Mouse (Mus musculus) hindbrain, embryonic 16.5 days (tissue): ENCODE results near the gene Hlx. TPM values are rescaled to one million over a fixed set of nuclear protein-coding genes. Genes with fewer than 3 reads are reported as not detected.

Source experiments
- ATAC-seq: fragments of 200-750 bp; cut with Nextera tagmentation; 2 replicates; pipeline ENCODE4 v1.8.0; 2017; ENCODE audit warnings: moderate TSS enrichment, moderate library complexity
- H3K27ac ChIP-seq: fragments of 300-500 bp; sonication (generic); 2 replicates; pipeline ENCODE4 v1.5.1; 2014; ENCODE audit warnings: low read depth, mild to moderate bottlenecking, control low read depth, low read length, moderate library complexity
- H3K27me3 ChIP-seq: fragments of 300-500 bp; sonication (generic); replicated peaks from 2 replicates; pipeline ENCODE4 v1.6.1; 2014; ENCODE audit warnings: low read length; ENCODE audit not compliant: control insufficient read depth, insufficient read depth
- H3K36me3 ChIP-seq: fragments of 300-500 bp; sonication (generic); 2 replicates; pipeline ENCODE4 v1.6.1; 2014; ENCODE audit warnings: mild to moderate bottlenecking, low read length, moderate library complexity, mixed read lengths; ENCODE audit not compliant: control insufficient read depth, insufficient read depth
- H3K4me1 ChIP-seq: fragments of 300-500 bp; sonication (generic); 2 replicates; pipeline ENCODE4 v1.6.1; 2014; ENCODE audit warnings: low read depth, low read length; ENCODE audit not compliant: control insufficient read depth, insufficient read depth
- H3K4me2 ChIP-seq: fragments of 300-500 bp; sonication (generic); 2 replicates; pipeline ENCODE4 v1.6.1; 2014; ENCODE audit warnings: mild to moderate bottlenecking, low read length, control low read depth, moderate library complexity
- H3K4me3 ChIP-seq: fragments of 300-500 bp; sonication (generic); 2 replicates; pipeline ENCODE4 v1.5.1; 2014; ENCODE audit warnings: mild to moderate bottlenecking, low read length, control low read depth, moderate library complexity
- H3K9ac ChIP-seq: fragments of 300-500 bp; sonication (generic); 2 replicates; pipeline ENCODE4 v1.6.1; 2014; ENCODE audit warnings: low read depth, mild to moderate bottlenecking, control low read depth, low read length, moderate library complexity
- H3K9me3 ChIP-seq: fragments of 300-500 bp; sonication (generic); 2 replicates; pipeline ENCODE4 v1.6.1; 2014; ENCODE audit warnings: mild to moderate bottlenecking, low read length, moderate library complexity; ENCODE audit not compliant: control insufficient read depth
- WGBS: fragments of 180-500 bp; shearing (Covaris S2); extraction: QIAGEN DNeasy Blood & Tissue Kit; methylation state at CpG from one replicate; pipeline ENCODE4 v1.1.7; 2014; 5-methylcytosine and 5-hydroxymethylcytosine counted together
- polyA plus RNA-seq: library from polyadenylated mRNA; unstranded; fragments of >200 nt; fragmentation: Nextera tagmentation; extraction: Ambion mirVana; gene quantifications from 2 replicates; pipeline ENCODE4 v1.2.1, GENCODE M21; 2015

The Hlx gene
- polyA plus RNA-seq, 1 experiment from 2014 or later: 2.3 TPM

DNA sequence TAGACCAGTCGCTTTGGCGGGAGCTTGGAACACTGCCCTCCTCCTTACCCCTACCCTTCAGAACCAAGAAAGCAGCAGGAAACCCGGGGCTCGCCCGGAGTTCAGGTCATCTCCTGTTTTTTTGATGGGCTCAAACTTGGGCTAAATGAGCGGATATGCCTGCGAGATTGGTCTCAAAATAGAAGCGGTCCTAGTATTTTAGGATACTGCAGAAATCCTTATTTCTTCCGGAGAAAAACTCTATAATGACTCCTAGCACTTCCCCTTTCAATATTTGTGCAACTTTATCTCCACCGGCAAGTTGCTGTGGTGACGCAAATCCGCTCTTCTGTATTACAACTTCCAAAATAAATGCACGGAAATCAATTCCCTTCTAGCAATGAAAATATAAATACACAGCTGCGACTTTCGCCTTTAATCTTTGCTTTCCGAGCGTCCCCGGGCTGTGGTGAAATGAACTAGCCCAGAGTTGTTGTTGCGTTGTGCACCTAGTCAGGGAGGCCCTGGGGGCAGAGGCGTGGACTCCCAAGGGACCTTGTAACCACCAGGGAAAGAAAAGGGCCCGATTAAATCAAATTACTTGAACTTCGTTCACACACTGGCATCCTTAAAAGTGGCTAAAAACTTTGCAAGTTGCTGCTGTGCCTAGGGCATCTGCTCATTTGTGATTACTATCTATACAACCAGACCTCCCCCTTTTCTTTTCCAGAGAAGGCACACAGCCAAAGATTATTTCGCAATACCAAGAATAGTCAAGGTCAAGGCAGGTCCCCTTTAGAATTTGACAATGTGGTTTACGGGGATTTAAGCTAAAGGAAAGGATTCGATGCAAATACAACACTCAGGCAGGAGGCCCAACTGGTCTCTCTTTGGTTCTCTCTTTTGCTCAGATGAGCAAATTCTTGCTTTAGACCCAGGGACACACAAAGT lies 2.8 kb upstream of the Hlx start:
- Histone ChIP-seq H3K27me3 (peaks cover 53% of the 10 kb centered on the region), H3K9ac (no peak overlapping the region), H3K4me2 (no peak overlapping the region), H3K4me1 (peaks cover 12% of the 10 kb centered on the region), H3K36me3 (no peaks in the 10 kb centered on the region), H3K4me3 (no peak overlapping the region), H3K9me3 (no peaks in the 10 kb centered on the region), H3K27ac (no peak overlapping the region)
- 5% methylated on average over 25 of the region's 25 CpGs for WGBS
- ATAC-seq: no peak

DNA sequence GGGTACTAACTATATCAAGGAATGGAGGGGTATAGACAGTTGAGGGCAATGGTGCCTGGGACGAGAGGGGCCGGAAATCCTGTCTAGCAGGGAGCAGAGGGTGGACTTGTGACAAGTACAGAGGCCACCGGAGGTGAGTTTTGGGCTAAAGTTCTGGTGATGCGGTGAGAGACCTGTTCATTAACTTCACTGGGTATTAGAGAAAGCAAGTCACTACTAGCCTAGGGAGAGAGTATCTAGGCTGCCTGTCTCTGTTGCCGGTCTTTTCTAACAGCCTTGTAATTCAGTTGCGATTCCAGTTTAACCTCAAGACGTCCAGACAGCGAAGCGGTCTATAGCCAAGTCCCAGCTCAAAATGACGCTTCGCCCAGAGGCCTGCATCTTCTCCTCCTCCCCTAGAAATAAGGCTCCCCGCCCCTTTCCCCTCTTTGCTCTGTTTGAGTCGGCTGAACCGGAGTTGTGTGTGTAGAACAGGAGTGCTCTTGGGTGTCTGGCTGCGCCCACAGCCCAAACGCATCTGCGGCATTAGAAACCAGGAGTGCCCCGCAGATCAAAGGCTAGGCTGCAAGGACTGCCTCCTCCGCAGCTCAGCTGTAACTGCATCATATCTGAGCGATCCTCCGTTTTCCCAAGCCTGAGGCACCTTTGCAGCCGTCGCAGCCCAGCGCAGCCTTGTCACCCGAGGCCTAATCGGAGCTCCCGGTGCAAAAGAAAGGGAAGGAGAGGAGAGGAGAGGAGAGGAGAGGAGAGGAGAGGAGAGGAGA lies 1.8 kb upstream of the Hlx start:
- Histone ChIP-seq H3K9me3 (no peaks in the 10 kb centered on the region), H3K36me3 (no peaks in the 10 kb centered on the region), H3K4me1 (peaks cover 12% of the 10 kb centered on the region), H3K4me2 (peak overlapping the region; percentile 1; the same call in 1 of the 2 replicates), H3K27me3 (peaks cover 51% of the 10 kb centered on the region), H3K4me3 (no peak overlapping the region), H3K9ac (no peak overlapping the region), H3K27ac (no peak overlapping the region)
- ATAC-seq: no peak
- under 1% methylated on average over 27 of the region's 27 CpGs for WGBS

DNA sequence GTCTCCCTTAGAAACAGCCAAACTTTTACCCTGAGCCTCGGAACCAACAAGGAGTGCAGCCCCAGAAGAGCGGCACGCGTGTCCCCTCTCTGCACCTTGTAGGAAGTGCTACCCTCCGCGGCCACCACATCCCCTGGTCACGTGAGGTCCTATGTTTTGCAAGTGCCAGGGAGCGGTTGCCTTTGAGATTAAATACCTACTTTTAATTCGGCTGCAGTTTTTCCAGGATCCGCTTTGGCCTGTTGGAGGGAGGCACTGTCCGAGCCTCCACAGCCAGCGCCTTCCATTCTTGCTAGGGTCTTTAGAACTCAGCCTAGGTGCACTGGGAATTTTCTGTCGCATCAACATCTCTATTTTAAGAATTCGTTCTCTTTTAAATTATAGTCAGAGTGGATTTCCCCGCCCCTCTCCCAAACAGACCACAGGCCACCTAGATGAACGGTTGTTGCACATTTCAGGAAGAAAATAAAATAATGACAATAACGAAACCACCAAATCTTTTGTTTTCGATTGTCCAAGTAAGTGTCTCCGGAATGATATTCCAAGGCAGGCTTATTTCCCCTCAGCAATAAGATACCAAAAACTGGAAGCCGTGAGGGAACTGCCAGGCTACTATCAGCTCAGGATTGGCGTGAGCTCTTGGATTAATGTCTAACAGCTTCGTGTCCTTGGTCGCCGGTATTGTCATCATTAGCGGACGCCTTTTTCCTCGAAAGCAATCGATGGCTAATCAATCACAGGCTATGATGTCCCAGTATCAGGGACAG lies 1.1 kb upstream of the Hlx start:
- H3K4me1 ChIP-seq: peaks cover 12% of the 10 kb centered on the region
- peak overlapping the region; percentile 46; the same call in 1 of the 2 replicates for H3K4me3 ChIP-seq
- H3K36me3 ChIP-seq: no peaks in the 10 kb centered on the region
- no peaks in the 10 kb centered on the region for H3K9me3 ChIP-seq
- peaks cover 47% of the 10 kb centered on the region for H3K27me3 ChIP-seq
- H3K27ac ChIP-seq: no peak overlapping the region
- no peak for ATAC-seq
- no peak overlapping the region for H3K9ac ChIP-seq
- peak overlapping the region; percentile 66 for H3K4me2 ChIP-seq
- WGBS: 3% methylated on average over 28 of the region's 28 CpGs

DNA sequence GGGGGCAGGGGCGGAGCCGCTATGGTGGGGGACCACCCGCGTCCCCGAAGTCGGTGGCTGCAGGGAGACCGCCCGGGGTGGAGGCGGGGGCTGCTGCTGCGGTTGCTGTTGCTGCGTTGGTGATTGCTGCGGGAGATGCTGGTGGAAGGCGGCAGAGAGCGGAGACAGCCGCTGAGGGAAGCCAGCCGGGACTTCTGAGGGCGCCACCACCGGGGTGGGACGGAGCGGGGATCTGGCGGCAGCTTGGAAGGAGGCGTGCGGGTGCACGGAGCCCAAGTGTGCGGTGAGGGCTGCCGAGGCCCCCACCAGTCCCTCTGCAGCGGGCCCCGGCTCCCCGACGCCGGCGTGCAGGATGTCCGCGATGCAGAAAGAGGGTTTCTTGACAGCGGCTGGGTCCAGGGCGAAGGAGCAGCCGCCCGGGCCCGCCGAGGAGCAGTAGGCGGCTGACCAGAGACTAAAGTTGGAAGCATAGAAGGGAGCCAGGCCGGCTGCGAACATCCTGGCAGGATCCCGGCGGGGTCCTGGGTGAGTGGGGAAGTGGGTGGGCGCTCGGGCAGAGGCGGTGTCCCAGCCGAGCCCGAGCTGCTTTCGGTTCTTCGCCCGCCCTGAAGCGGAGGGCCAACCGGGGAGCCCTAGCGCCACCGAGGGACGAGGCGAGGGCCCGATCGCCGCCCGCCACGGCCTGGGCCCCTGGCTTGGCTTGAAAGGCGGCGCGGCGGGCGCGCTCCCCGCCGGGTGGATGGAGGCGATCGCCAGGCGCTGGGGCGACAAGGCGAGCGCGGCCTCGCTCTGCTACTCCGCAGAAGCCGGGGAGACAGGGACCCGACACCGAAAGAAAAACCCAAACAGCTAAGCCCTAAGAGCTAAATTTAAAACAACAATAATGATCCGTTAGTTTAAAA lies 524 bp downstream of the Hlx start:
- peaks cover 20% of the 10 kb centered on the region for H3K4me1 ChIP-seq
- H3K9ac ChIP-seq: peak overlapping the region; percentile 59
- H3K36me3 ChIP-seq: no peaks in the 10 kb centered on the region
- no peaks in the 10 kb centered on the region for H3K9me3 ChIP-seq
- peak; percentile 49 for ATAC-seq
- peak overlapping the region; percentile 64 for H3K27ac ChIP-seq
- H3K4me3 ChIP-seq: peak overlapping the region; percentile 46
- H3K4me2 ChIP-seq: peak overlapping the region; percentile 66
- under 1% methylated on average over 76 of the region's 85 CpGs for WGBS
- peaks cover 47% of the 10 kb centered on the region for H3K27me3 ChIP-seq

DNA sequence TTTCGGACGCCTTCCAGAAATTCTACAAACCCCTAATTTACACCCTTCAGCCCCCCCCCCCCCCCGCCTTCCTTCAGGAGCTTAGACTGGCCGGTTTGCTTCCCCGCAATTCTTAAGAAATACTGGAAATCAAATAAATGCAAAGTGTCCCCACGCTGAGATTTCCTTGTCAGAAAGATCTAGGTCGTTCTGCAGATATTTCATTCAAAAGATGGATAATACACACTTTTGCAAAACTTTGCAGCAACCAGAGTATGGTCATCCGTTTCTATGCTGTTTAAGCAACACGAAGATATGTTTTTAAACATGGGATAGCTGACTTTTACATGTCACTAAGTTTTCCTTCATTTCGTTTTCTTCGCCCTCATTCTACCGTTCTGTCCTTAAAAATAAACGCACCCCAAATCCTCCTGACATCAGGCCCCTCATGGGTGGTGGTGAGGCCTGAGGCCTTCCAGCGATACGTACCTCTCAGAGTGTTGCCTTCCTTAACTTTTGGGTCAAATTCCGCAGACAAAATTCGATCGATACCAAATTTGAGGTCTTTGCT lies 1.3 kb downstream of the Hlx start:
- H3K27me3 ChIP-seq: peaks cover 46% of the 10 kb centered on the region
- no peak for ATAC-seq
- H3K27ac ChIP-seq: no peak overlapping the region
- peak overlapping the region; percentile 66 for H3K4me2 ChIP-seq
- H3K4me1 ChIP-seq: peaks cover 20% of the 10 kb centered on the region
- H3K4me3 ChIP-seq: peak overlapping the region; percentile 46
- 6% methylated on average over 18 of the region's 18 CpGs for WGBS
- H3K9ac ChIP-seq: peak overlapping the region; percentile 59; the same call in 1 of the 2 replicates
- no peaks in the 10 kb centered on the region for H3K36me3 ChIP-seq
- H3K9me3 ChIP-seq: no peaks in the 10 kb centered on the region

DNA sequence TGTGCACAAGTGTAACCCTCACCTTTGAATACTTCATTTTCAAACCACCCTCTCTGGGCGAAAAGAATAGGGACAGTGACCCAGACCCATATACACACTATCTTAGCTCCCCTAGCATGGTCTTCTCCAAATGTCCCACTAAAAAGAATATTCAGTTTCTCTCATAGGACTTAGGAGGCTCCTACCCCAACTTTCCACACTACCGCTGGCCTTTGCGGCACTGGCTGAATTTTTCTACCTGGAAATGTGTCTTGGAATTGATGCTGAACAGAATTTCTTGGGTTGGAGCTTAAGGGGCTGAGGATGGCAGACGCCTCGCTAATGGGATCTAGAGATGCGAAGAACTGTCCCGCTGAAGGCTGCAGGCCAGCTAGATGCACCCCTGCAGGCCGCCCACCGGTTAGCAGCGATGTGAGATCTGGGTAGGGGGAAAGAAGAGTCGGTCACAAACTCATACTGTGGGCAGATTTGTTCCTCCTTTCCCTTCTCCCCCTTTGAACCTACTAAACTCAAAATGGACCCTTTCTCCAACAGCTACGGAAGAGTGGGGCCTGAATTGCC lies 1.9 kb downstream of the Hlx start:
- Histone ChIP-seq H3K4me2 (no peak overlapping the region; the same call in 1 of the 2 replicates), H3K27me3 (peaks cover 46% of the 10 kb centered on the region)
- 7% methylated on average over 12 of the region's 12 CpGs for WGBS

DNA sequence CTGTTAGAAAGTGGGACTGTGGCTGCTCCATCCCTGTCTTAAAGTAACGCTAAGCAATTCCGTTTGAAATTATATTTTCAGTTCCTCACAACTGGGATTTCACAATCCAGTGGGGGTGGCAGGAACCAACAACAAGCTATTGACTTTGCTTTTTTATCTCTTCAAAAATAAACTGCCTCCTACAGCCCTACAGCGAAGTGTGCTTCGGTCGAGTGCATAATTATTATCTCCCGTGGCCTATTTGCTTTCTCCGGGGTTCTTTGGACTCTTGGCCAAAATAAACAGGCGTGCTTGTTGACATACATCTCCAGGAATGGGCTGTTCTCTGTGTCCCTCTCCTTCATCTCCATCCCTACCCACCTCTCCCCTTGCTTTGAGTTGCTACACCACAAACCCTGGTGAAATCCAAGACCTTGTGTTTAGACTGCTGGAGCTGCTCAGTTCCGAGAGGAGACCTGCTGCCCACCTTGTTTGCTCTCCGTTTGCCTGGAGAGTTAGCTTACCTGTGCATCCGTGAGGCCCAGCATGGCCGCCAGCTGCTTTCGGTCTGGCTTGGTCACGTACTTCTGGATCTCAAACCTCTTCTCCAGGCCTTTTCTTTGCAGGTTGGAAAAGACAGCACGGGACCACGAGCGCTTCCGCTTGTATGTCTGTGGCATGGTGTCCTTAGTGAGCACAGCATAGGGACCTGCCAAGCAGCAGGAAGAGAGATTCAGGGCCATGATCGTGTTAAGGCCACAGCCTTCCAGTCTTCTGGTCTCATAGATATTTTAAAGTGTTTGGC lies 2.9 kb downstream of the Hlx start:
- Histone ChIP-seq H3K27me3 (peaks cover 48% of the 10 kb centered on the region), H3K4me3 (no peak overlapping the region)
- 4% methylated on average over 19 of the region's 19 CpGs for WGBS

More for the DNA sequence above, 1.9 kb downstream of the Hlx start:
- H3K36me3 ChIP-seq: no peaks in the 10 kb centered on the region
- no peak for ATAC-seq
- no peak overlapping the region for H3K27ac ChIP-seq
- no peaks in the 10 kb centered on the region for H3K9me3 ChIP-seq
- H3K9ac ChIP-seq: no peak overlapping the region
- peaks cover 20% of the 10 kb centered on the region for H3K4me1 ChIP-seq
- peak overlapping the region; percentile 46; the same call in 1 of the 2 replicates for H3K4me3 ChIP-seq

More for the DNA sequence above, 2.9 kb downstream of the Hlx start:
- no peak overlapping the region for H3K4me2 ChIP-seq
- ATAC-seq: no peak
- no peaks in the 10 kb centered on the region for H3K36me3 ChIP-seq
- no peaks in the 10 kb centered on the region for H3K9me3 ChIP-seq
- H3K27ac ChIP-seq: no peak overlapping the region
- peaks cover 20% of the 10 kb centered on the region for H3K4me1 ChIP-seq
- no peak overlapping the region for H3K9ac ChIP-seq
